Mouse (Mus musculus): Measurements from ENCODE around the gene Mcm2. TPM values are rescaled to one million over a fixed set of nuclear protein-coding genes. Genes with fewer than 3 reads are reported as not detected.

Gene Mcm2
- polyA plus RNA-seq, 1 experiment from 2014 or later: 71.9 TPM

DNA sequence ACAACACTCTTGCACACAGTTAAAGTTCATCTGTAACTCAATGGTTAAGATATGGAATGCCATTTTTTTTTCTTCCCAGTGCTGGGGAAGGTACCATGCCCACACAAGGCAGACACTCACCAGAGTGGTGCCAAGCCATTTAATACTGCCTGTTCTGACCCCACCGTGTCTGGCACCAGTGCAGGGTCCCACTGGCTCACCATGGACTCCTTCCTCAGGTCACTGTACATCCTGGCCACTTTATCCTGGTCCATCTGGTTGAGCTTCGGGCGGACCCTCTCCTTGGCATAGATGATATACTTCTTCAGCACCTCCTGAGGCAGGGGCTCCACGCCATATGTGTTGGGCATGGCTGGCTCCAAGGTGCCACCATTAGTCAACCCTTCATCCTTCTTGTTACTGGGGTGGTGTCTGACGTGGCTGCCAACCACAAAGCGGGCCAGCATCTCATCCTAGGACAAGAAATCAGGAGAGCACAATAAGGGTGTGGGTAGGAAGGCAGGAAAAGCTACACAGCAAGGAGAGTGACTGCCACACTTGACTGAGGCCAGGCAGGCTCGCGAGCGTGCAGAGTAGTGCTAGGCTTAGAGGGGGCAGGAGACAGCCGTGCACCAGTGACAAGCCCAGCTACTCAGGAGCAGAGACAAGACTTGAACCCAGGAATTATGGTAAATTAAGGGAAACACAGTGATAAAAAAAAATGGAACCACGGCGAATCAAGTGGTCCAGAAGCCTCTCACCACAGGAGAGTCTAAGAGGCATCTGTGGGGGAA is 12.8 kb downstream of the Mcm2 start:
- peak overlapping the region; percentile 57 for H3K27ac ChIP-seq
- no peak overlapping the region for H3K4me2 ChIP-seq (replicated peaks)
- 0 out of 2 replicates have a peak, but pooled peaks have one; percentile 10 for ATAC-seq
- no peaks in the 10 kb centered on the region for H3K27me3 ChIP-seq
- 83% methylated on average over 12 of the region's 12 CpGs for WGBS
- no peak overlapping the region for H3K9ac ChIP-seq (replicated peaks)
- no peak overlapping the region for H3K4me3 ChIP-seq (replicated peaks)
- H3K36me3 ChIP-seq: peaks cover 75% of the 10 kb centered on the region
- H3K9me3 ChIP-seq: no peaks in the 10 kb centered on the region
- peaks cover 14% of the 10 kb centered on the region for H3K4me1 ChIP-seq (replicated peaks)

DNA sequence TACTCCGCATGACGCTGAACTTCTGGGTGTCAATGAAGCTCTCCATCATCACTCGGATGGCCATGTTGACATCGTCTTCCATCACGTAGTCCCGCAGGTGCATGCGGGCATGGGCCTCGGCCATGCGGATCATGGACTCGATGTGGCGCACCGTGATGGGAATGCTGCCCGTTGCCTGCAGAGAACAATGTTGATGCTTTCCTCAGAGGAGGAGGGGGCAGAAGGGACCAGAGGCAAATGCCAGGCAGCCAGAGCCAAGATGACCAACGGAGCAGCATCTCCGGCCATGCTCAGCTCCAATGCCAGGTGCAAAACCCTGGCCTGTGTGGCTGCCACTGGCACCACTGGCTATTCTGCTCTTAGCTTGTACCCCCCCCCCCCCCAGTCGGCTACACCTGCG is 13.9 kb downstream of the Mcm2 start:
- Histone ChIP-seq H3K36me3 (peaks cover 64% of the 10 kb centered on the region), H3K4me1 (replicated peaks) (peaks cover 14% of the 10 kb centered on the region), H3K27ac (no peak overlapping the region), H3K27me3 (no peaks in the 10 kb centered on the region), H3K4me3 (replicated peaks) (no peak overlapping the region), H3K9me3 (no peaks in the 10 kb centered on the region), H3K4me2 (replicated peaks) (no peak overlapping the region), H3K9ac (replicated peaks) (no peak overlapping the region)
- WGBS: 98% methylated on average over 17 of the region's 17 CpGs
- no peak for ATAC-seq

DNA sequence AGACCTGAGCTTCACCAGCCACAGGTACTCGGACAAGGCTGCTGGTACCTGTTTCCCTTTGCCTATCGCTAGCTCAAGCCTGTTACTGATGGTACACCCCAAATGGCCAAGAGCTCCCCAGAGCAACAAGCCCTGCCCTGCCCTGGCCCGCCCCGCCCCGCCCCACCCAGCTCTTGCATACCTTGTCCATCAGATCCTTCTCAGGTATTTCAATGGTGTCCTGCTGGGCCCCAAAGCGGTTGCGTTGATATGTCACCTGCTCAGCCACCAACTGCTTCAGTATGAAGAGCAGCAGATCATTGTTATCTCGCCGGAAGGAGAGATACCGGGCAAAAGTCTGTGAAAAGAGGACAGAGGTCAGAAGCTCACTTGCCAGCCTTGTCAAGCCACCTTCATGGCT is 14.4 kb downstream of the Mcm2 start:
- ATAC-seq: no peak

DNA sequence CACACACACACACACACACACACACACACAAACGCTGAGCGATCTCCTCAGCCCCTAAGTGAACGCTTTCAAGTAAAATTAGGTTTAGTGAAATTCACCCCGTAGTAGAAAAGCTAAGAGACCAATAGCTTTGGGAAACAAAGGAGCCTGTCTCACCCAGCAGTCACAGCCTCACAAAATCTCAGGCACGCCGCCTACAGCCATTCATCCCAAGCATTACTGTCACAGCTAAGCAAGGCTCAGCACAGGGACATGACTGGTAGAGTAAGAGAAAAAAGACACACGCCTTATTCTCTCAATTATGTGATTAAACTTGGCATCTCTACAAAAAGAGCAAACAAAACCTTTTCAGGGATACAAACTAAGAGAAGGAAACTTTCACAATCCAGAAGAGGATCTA is 17.2 kb downstream of the Mcm2 start:
- no peaks in the 10 kb centered on the region for H3K9me3 ChIP-seq
- peak overlapping the region; percentile 51 for H3K27ac ChIP-seq
- peaks cover 8% of the 10 kb centered on the region for H3K4me1 ChIP-seq (replicated peaks)
- H3K27me3 ChIP-seq: no peaks in the 10 kb centered on the region
- H3K36me3 ChIP-seq: peaks cover 31% of the 10 kb centered on the region
- no peak overlapping the region for H3K4me3 ChIP-seq (replicated peaks)
- 49% methylated on average over 7 of the region's 7 CpGs for WGBS
- no peak overlapping the region for H3K4me2 ChIP-seq (replicated peaks)
- ATAC-seq: peak; percentile 56; the same call in 1 of the 2 replicates
- no peak overlapping the region for H3K9ac ChIP-seq (replicated peaks)

More for the DNA sequence above, 14.4 kb downstream of the Mcm2 start:
- no peaks in the 10 kb centered on the region for H3K27me3 ChIP-seq
- H3K4me2 ChIP-seq (replicated peaks): no peak overlapping the region
- 96% methylated on average over 10 of the region's 10 CpGs for WGBS
- no peak overlapping the region for H3K4me3 ChIP-seq (replicated peaks)
- no peaks in the 10 kb centered on the region for H3K9me3 ChIP-seq
- no peak overlapping the region for H3K27ac ChIP-seq
- H3K9ac ChIP-seq (replicated peaks): no peak overlapping the region
- peaks cover 59% of the 10 kb centered on the region for H3K36me3 ChIP-seq
- peaks cover 14% of the 10 kb centered on the region for H3K4me1 ChIP-seq (replicated peaks)

DNA sequence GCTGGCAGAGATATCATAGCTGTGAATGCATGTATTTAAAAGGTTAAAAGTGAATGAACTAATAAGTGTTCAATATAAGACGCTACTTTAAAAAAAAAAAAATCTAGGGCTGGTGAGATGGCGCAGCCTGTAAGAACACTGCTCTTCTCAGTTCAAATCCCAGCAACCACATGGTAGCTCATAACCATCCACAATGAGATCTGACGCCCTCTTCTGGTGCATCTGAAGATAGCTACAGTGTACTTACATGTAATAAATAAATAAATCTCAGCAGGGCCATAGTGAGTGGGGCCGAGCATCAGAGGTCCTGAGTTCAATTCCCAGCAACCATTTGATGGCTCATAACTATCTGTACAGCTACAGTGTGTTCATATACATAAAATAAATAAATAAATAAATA is 19.1 kb downstream of the Mcm2 start:
- 70% methylated on average over 4 of the region's 4 CpGs for WGBS
- H3K4me2 ChIP-seq (replicated peaks): no peak overlapping the region
- no peak overlapping the region for H3K27ac ChIP-seq
- H3K36me3 ChIP-seq: peaks cover 12% of the 10 kb centered on the region
- peaks cover 7% of the 10 kb centered on the region for H3K4me1 ChIP-seq (replicated peaks)
- H3K27me3 ChIP-seq: peaks cover 5% of the 10 kb centered on the region; the same call in 1 of the 2 replicates
- no peaks in the 10 kb centered on the region for H3K9me3 ChIP-seq
- ATAC-seq: no peak
- no peak overlapping the region for H3K4me3 ChIP-seq (replicated peaks)
- no peak overlapping the region for H3K9ac ChIP-seq (replicated peaks)

DNA sequence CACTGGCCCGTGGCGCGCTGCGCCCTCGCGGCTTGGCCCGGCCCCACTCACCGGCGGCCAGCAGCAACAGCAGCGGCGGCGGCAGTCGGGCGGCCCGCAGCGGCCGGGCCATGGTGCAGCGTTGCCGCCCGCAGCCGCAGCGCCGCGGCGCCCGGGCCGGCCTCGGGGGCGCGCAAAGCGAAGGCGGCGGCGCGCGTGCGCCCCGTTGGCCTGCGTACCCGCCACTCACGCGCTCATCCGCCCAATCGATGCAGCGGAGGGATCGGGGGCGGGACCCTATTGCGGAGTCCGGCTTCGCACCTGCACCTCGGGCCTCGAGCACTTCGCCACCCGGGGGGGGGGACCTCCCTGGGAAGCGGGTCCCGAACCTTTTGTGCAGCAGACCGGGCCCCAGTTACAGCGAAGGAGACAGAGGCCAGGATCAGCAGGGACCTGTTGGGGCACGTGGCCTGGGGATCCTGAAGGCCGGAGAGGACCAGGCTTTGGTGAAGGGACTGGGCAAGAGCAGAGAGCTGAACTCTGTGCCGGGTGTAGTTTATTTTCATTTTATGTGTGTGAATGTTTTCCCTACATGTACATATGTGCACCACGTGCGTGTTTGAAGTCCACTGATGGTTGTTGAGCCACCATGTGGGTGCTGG is 23.6 kb downstream of the Mcm2 start, which contains the start of gene Podxl2:
Gene Podxl2 (minus strand): TSS at position 177 of the 641 bp plus-strand sequence.
- ATAC-seq: peak; percentile 71
- Histone ChIP-seq H3K27me3 (peaks cover 5% of the 10 kb centered on the region; the same call in 1 of the 2 replicates), H3K9me3 (no peaks in the 10 kb centered on the region), H3K27ac (peak within 1 kb of the TSS; percentile 93), H3K4me1 (replicated peaks) (peaks cover 40% of the 10 kb centered on the region), H3K9ac (replicated peaks) (peak within 1 kb of the TSS; percentile 98), H3K36me3 (no peaks in the 10 kb centered on the region), H3K4me2 (replicated peaks) (peak within 1 kb of the TSS; percentile 94), H3K4me3 (replicated peaks) (peak within 1 kb of the TSS; percentile 96)
- 6% methylated on average over 57 of the region's 63 CpGs for WGBS

DNA sequence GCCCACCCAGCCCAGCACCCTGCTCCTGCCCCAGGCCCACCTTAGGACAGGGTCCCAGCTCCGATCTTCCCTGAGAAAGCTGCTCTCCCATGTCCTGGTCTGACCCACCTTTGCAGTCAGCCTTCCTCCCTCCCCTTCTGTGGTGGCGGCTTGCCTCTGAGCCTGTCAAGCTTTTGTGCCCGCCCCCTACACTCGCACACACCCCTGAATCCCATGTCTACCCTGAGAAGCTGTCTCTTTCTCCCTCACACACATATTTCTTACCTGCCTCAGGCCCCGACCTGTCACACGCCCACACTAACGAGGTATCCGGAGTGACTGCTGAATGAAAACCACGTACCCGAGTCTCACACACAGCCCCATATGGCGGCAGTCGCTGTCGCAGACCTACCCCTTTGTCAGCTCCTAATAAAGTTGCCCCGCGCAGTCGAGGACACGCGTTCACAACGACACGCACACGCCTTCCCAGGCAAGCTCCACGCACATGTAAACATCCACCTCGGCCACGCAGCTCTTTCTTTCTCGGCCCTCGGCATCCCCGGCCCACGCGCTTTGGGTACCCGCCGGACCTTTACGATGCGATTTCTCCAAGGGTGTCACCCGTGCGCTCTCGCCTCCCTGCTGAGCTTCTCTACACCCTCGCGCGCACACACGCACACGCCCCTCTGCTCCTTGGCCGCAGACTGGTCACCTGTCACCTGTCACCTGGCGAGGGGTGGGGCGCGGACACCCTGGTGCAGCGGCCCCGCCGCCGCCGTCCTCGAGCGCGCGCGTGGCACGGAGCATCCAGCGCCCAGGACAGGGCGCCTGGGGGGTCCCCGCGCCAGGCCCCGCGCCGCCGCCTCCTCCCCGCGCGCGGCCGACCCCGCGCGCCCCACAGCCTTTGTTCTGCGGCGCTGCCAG is 24.4 kb downstream of the Mcm2 start:
- ATAC-seq: peak; percentile 66
- H3K4me3 ChIP-seq (replicated peaks): peak overlapping the region; percentile 96
- peak overlapping the region; percentile 93 for H3K27ac ChIP-seq
- peak overlapping the region; percentile 94 for H3K4me2 ChIP-seq (replicated peaks)
- H3K9me3 ChIP-seq: no peaks in the 10 kb centered on the region
- peaks cover 5% of the 10 kb centered on the region; the same call in 1 of the 2 replicates for H3K27me3 ChIP-seq
- H3K36me3 ChIP-seq: no peaks in the 10 kb centered on the region
- 2% methylated on average over 68 of the region's 74 CpGs for WGBS
- H3K4me1 ChIP-seq (replicated peaks): peaks cover 48% of the 10 kb centered on the region
- peak overlapping the region; percentile 98 for H3K9ac ChIP-seq (replicated peaks)

DNA sequence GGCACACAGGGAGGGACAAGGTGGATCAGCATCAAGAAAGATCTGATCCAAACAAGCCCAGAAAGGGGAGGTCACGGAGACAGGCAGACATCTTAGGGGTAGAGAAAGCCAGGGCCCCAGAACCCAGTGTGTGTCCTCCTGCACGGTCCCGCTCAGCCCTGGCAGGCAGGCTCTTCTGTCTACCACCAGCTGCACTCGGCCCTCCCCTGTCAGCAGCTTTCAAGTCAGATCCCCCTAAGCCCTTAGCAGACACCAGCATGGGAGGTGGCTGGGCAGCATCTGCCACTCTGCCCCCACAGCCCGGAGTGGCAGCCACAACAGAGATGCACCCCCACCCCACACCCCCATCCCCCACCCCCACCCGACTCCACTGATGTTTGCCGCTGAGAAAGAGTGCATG is 25.8 kb downstream of the Mcm2 start:
- peaks cover 49% of the 10 kb centered on the region for H3K4me1 ChIP-seq (replicated peaks)
- no peaks in the 10 kb centered on the region for H3K36me3 ChIP-seq
- peak; percentile 54 for ATAC-seq
- H3K4me3 ChIP-seq (replicated peaks): peak overlapping the region; percentile 96
- peak overlapping the region; percentile 93 for H3K27ac ChIP-seq
- H3K27me3 ChIP-seq: peaks cover 5% of the 10 kb centered on the region; the same call in 1 of the 2 replicates
- H3K4me2 ChIP-seq (replicated peaks): peak overlapping the region; percentile 94
- H3K9ac ChIP-seq (replicated peaks): peak overlapping the region; percentile 98
- H3K9me3 ChIP-seq: no peaks in the 10 kb centered on the region
- 9% methylated on average over 7 of the region's 7 CpGs for WGBS

DNA sequence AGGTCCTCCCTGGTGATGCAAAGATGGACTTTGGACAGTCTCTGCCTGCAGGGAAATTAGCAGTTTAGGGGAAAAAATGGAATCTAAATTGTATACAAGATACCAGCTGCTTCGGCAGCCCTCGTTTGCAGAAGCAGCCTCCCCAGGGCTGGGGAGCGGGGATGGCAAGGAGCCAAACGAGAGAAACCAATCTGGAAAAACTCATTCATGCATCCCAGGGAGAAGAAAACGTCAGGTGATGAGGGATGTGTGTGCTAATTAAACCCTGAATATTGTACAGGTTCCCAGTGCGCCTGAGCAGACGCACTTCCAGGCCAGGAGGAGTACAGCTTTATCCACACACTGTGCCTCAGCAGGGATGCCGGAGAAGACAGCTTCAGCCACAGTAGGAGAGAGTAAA is 27.0 kb downstream of the Mcm2 start:
- peaks cover 58% of the 10 kb centered on the region for H3K4me1 ChIP-seq (replicated peaks)
- H3K4me2 ChIP-seq (replicated peaks): peak overlapping the region; percentile 94
- WGBS: 26% methylated on average over 8 of the region's 8 CpGs
- H3K4me3 ChIP-seq (replicated peaks): peak overlapping the region; percentile 96
- peaks cover 8% of the 10 kb centered on the region; the same call in 1 of the 2 replicates for H3K36me3 ChIP-seq
- ATAC-seq: no peak
- H3K27me3 ChIP-seq: peaks cover 5% of the 10 kb centered on the region; the same call in 1 of the 2 replicates
- peak overlapping the region; percentile 93 for H3K27ac ChIP-seq
- 0 out of 2 replicates have a peak overlapping the region, but pooled peaks have one; percentile 19 for H3K9ac ChIP-seq (replicated peaks)
- H3K9me3 ChIP-seq: no peaks in the 10 kb centered on the region

DNA sequence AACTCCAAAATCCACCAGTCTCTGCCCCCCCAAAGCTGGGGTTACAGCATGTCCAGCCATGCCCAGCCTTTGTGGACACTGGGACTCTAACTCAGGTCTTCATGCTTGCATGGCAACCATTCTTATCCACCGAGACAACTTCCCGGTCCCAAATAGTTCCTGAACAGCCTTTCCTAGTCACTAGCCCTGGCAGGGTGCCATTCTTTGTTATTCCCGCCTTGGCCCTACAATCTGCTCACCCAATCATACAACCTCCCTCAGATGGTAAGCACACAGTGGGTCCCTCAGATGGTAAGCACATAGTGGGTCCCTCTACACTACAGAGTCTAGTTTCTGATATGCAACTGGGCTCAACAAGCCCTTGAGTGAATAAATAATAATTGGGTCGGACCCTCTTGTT is 28.0 kb downstream of the Mcm2 start:
- H3K4me3 ChIP-seq (replicated peaks): no peak overlapping the region
- H3K4me2 ChIP-seq (replicated peaks): no peak overlapping the region
- H3K4me1 ChIP-seq (replicated peaks): peaks cover 64% of the 10 kb centered on the region
- H3K27ac ChIP-seq: peak overlapping the region; percentile 93
- H3K9me3 ChIP-seq: no peaks in the 10 kb centered on the region
- H3K9ac ChIP-seq (replicated peaks): no peak overlapping the region
- H3K27me3 ChIP-seq: no peaks in the 10 kb centered on the region
- H3K36me3 ChIP-seq: peaks cover 14% of the 10 kb centered on the region; the same call in 1 of the 2 replicates
- no peak for ATAC-seq
- 58% methylated on average over 4 of the region's 4 CpGs for WGBS

DNA sequence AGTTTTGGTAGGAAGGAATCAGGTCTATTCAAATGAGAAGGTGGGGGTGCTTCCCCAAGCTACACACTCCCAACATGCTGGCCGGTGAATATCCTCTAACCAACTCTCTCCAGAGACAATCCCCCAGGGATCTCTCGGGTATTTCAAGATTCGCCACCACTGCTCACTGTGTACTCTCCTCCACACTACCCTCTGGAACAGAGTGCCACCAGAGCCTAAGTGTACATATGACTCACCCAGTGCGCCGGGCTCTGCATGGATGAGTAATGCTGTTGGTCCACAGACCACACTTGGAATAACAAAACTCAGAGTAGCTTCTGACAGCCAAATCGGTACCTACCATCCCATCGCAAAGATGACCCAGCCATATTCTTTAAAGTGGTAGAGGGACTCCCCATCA is 29.1 kb downstream of the Mcm2 start:
- Histone ChIP-seq H3K27ac (no peak overlapping the region), H3K4me2 (replicated peaks) (no peak overlapping the region), H3K9ac (replicated peaks) (no peak overlapping the region), H3K4me1 (replicated peaks) (peaks cover 64% of the 10 kb centered on the region), H3K27me3 (no peaks in the 10 kb centered on the region), H3K4me3 (replicated peaks) (no peak overlapping the region), H3K36me3 (peaks cover 25% of the 10 kb centered on the region), H3K9me3 (no peaks in the 10 kb centered on the region)
- ATAC-seq: no peak
- WGBS: 90% methylated on average over 7 of the region's 7 CpGs

Data from midbrain, embryonic 13.5 days (tissue).